Mouse (Mus musculus): ENCODE measurements at regions not wholly inside any gene's neighbourhood (a gene's known extent, or its start where the extent isn't known, plus 50 kb on each side); places are given as distances from the start of the nearest gene placed in this dataset.

DNA sequence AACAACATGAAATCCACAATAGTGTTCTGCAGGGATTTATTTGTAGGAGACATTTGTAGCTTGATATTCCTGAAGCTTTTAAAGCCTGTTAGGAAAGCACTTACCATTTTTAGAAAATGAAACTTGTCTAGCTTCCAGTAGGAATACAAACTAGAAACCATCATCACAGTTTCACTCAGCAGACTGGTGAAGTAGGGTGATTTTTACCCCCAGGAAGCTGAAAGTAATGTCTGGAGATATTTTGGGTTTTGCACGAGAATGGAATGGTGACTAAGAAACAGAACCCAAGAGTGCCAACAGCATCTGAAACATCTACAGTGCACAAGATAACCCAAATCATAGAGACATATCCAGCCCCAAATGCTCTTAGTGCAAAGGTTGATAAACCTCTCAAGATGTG lies 196.1 kb upstream of the Gm6657 start:
- H3K36me3 ChIP-seq (ENCODE audit: control insufficient read depth, insufficient read depth, low read length) = no peaks in the 10 kb centered on the region
- H3K4me3 ChIP-seq = no peak overlapping the region
- 60% methylated on average over 1 of the region's 1 CpGs for WGBS
- no peak overlapping the region for H3K9ac ChIP-seq (ENCODE audit: low read depth, low read length)
- no peaks in the 10 kb centered on the region for H3K4me1 ChIP-seq (ENCODE audit: control insufficient read depth, insufficient read depth, low read length)
- no peak overlapping the region for H3K27ac ChIP-seq
- TF ChIP-seq CTCF (IDR thresholded peaks at IDR 0.05) = no peak
- TF ChIP-seq POLR2A (IDR thresholded peaks at IDR 0.05; ENCODE audit: insufficient read depth, low read depth, low read length) = no peak
- no peak for TF ChIP-seq EP300 (IDR thresholded peaks at IDR 0.05; ENCODE audit: insufficient read depth, low read depth, low read length)
- DNase-seq = no peak
- H3K79me2 ChIP-seq (replicated peaks; ENCODE audit: control insufficient read depth, insufficient read depth, low read length) = no peaks in the 10 kb centered on the region
- intact Hi-C loops (cut with DNase I) = no loop called here
- no peaks in the 10 kb centered on the region for H3K27me3 ChIP-seq (ENCODE audit: control insufficient read depth, insufficient read depth, low read length)

DNA sequence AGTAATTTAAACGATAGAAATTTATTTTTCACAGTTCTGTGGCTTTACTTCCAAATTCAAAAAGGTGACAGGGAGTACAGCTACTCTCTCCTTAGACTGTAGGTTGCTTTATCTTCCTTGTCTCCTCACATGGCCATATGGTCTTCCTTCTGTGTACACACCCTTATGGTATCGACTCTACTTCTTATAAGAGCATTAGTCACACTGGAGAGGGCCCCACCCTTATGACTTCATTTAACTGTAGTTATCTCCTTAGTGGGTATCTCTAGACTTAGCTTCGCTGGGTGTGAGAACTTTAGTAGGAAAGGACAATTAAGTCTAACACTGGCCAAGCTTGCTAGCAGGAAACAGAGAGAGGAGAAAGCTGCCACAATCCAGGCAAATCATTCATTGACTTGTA lies 193.6 kb upstream of the Gm6657 start:
- intact Hi-C loops (cut with DNase I) = no loop called here
- H3K27me3 ChIP-seq (ENCODE audit: control insufficient read depth, insufficient read depth, low read length) = no peaks in the 10 kb centered on the region
- no peaks in the 10 kb centered on the region for H3K79me2 ChIP-seq (replicated peaks; ENCODE audit: control insufficient read depth, insufficient read depth, low read length)
- TF ChIP-seq EP300 (IDR thresholded peaks at IDR 0.05; ENCODE audit: insufficient read depth, low read depth, low read length) (no peak), CTCF (IDR thresholded peaks at IDR 0.05) (no peak), POLR2A (IDR thresholded peaks at IDR 0.05; ENCODE audit: insufficient read depth, low read depth, low read length) (no peak)
- no peak overlapping the region for H3K27ac ChIP-seq
- no peaks in the 10 kb centered on the region for H3K4me1 ChIP-seq (ENCODE audit: control insufficient read depth, insufficient read depth, low read length)
- H3K9ac ChIP-seq (ENCODE audit: low read depth, low read length) = no peak overlapping the region
- 56% methylated on average over 3 of the region's 3 CpGs for WGBS
- no peaks in the 10 kb centered on the region for H3K36me3 ChIP-seq (ENCODE audit: control insufficient read depth, insufficient read depth, low read length)
- DNase-seq = no peak
- no peak overlapping the region for H3K4me3 ChIP-seq

DNA sequence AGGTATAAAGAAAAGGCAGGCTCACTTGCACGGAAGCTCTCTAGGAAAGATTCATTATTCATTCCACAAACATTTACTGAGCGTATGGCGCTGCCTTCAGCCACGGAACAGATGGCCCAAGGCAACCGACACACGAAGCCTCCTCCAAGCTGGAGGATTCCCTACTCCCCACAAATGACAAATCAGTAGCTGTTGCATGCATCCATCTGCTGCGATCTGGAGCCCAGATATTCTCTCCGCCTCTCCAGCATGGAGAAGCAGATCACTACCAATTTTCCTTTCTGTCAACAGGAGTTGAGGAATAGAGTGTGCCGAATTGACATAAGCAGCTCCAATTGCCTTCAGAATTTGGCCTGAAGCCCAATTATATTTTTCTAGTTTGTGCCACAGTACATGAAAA lies 192.2 kb upstream of the Gm6657 start:
- intact Hi-C loops (cut with DNase I) = no loop called here
- TF ChIP-seq POLR2A (IDR thresholded peaks at IDR 0.05; ENCODE audit: insufficient read depth, low read depth, low read length) (no peak), CTCF (IDR thresholded peaks at IDR 0.05) (no peak), EP300 (IDR thresholded peaks at IDR 0.05; ENCODE audit: insufficient read depth, low read depth, low read length) (no peak)
- H3K27ac ChIP-seq = no peak overlapping the region

DNA sequence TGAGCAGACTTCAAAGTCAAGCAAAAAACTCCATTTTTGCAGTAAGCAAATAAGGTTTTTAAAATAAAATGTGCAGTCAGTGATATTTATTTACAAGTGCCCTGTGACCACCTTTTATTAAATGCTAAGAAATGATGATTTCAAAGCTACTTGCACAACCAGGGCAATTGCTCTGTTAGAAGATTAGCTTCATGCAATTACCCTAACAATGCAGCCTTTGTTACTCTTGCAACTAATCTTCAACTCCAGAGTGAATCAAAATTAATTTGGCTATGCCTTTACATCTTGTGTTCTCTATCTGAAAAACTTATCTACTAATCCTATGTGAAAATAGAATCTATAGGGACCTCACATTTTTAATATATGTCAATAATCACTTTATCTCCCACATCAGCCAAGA lies 160.3 kb upstream of the Gm6657 start:
- Histone ChIP-seq H3K9ac (ENCODE audit: low read depth, low read length) (no peak overlapping the region), H3K27ac (no peak overlapping the region), H3K4me1 (ENCODE audit: control insufficient read depth, insufficient read depth, low read length) (no peaks in the 10 kb centered on the region), H3K36me3 (ENCODE audit: control insufficient read depth, insufficient read depth, low read length) (no peaks in the 10 kb centered on the region), H3K27me3 (ENCODE audit: control insufficient read depth, insufficient read depth, low read length) (no peaks in the 10 kb centered on the region), H3K4me3 (no peak overlapping the region), H3K79me2 (replicated peaks; ENCODE audit: control insufficient read depth, insufficient read depth, low read length) (no peaks in the 10 kb centered on the region)
- TF ChIP-seq CTCF (IDR thresholded peaks at IDR 0.05) (no peak), POLR2A (IDR thresholded peaks at IDR 0.05; ENCODE audit: insufficient read depth, low read depth, low read length) (no peak), EP300 (IDR thresholded peaks at IDR 0.05; ENCODE audit: insufficient read depth, low read depth, low read length) (no peak)
- DNase-seq = no peak
- intact Hi-C loops (cut with DNase I) = no loop called here

More for the DNA sequence above, 192.2 kb upstream of the Gm6657 start:
- Histone ChIP-seq H3K79me2 (replicated peaks; ENCODE audit: control insufficient read depth, insufficient read depth, low read length) (no peaks in the 10 kb centered on the region), H3K9ac (ENCODE audit: low read depth, low read length) (no peak overlapping the region), H3K4me3 (no peak overlapping the region), H3K27me3 (ENCODE audit: control insufficient read depth, insufficient read depth, low read length) (no peaks in the 10 kb centered on the region), H3K36me3 (ENCODE audit: control insufficient read depth, insufficient read depth, low read length) (no peaks in the 10 kb centered on the region), H3K4me1 (ENCODE audit: control insufficient read depth, insufficient read depth, low read length) (no peaks in the 10 kb centered on the region)
- WGBS = 83% methylated on average over 9 of the region's 9 CpGs
- DNase-seq = no peak

DNA sequence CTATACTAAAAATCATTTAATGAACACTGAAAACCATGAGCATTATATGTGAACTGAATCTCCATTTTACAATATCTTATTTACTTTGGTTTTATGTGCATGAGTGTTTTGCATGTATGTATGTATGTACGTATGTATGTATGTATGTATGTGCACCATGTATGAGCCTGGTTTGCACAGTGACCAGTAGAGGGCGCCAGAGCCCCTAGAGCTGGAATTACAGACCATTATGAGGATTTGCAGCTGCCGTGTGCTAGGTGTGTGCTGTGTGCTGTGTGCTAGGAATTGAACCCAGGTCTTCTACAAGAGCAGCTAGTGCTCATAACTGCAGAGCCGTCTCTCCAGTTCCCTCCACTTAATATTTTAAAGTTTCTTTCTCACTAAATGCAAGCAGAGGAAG lies 147.5 kb upstream of the Gm6657 start:
- no peaks in the 10 kb centered on the region for H3K79me2 ChIP-seq (replicated peaks; ENCODE audit: control insufficient read depth, insufficient read depth, low read length)
- WGBS = 76% methylated on average over 4 of the region's 4 CpGs
- peak; percentile 15; the same call in 1 of the 2 replicates for TF ChIP-seq CTCF (IDR thresholded peaks at IDR 0.05)
- TF ChIP-seq EP300 (IDR thresholded peaks at IDR 0.05; ENCODE audit: insufficient read depth, low read depth, low read length) = no peak

DNA sequence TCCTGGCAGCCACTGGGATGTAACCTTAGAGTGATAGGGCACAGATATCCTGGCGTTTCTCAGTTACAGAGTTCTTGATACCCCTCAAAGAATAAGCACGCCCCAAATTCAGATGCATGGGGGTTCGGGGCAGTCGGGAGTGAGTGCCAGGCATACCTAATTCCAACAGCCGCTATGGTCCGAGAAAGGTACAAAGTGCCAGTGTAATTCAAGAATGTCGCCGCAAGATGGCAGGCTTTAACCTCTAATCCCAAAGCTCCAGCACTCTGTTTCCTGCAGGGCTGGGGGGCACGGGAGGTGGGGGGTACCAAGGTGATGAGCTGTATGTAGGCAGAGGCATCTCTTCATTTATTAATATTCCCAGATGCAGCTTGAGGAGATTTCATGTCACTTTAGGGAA lies 138.1 kb upstream of the Gm6657 start:
- WGBS = 4% methylated on average over 9 of the region's 9 CpGs
- Histone ChIP-seq H3K27ac (no peak overlapping the region), H3K4me3 (no peak overlapping the region), H3K4me1 (ENCODE audit: control insufficient read depth, insufficient read depth, low read length) (no peaks in the 10 kb centered on the region), H3K79me2 (replicated peaks; ENCODE audit: control insufficient read depth, insufficient read depth, low read length) (no peaks in the 10 kb centered on the region), H3K27me3 (ENCODE audit: control insufficient read depth, insufficient read depth, low read length) (peaks cover 2% of the 10 kb centered on the region; the same call in 1 of the 2 replicates), H3K36me3 (ENCODE audit: control insufficient read depth, insufficient read depth, low read length) (no peaks in the 10 kb centered on the region), H3K9ac (ENCODE audit: low read depth, low read length) (no peak overlapping the region)
- peak; percentile 12 to 54 for DNase-seq
- TF ChIP-seq POLR2A (IDR thresholded peaks at IDR 0.05; ENCODE audit: insufficient read depth, low read depth, low read length) (no peak), CTCF (IDR thresholded peaks at IDR 0.05) (peak; percentile 76)
- intact Hi-C loops (cut with DNase I) = loop anchor here (2.0 kb wide), 2 partner anchors 33 to 759 kb away; no protein-coding TSS in a partner anchor

More for the DNA sequence above, 147.5 kb upstream of the Gm6657 start:
- intact Hi-C loops (cut with DNase I) = no loop called here
- H3K9ac ChIP-seq (ENCODE audit: low read depth, low read length) = no peak overlapping the region
- H3K27ac ChIP-seq = no peak overlapping the region
- DNase-seq = no peak
- no peaks in the 10 kb centered on the region for H3K36me3 ChIP-seq (ENCODE audit: control insufficient read depth, insufficient read depth, low read length)
- no peak overlapping the region for H3K4me3 ChIP-seq
- H3K27me3 ChIP-seq (ENCODE audit: control insufficient read depth, insufficient read depth, low read length) = no peaks in the 10 kb centered on the region
- H3K4me1 ChIP-seq (ENCODE audit: control insufficient read depth, insufficient read depth, low read length) = no peaks in the 10 kb centered on the region

Measured in heart, adult 2 months (tissue).